Mouse (Mus musculus) monocyte, adult 5-6 weeks (primary cell): ENCODE data around the gene Cmbl. TPM values are rescaled to one million over a fixed set of nuclear protein-coding genes. Genes with fewer than 3 reads are reported as not detected.
"Not testable (repeated sequence)": the region's sequence is repeated elsewhere in the genome, so short reads cannot be mapped to it uniquely, and the experiment has no call there.

Experiments used
- ATAC-seq: fragments of 153-309, 156-312 bp; replicated peaks from 2 replicates; pipeline ENCODE4 v1.8.0; 2017; ENCODE audit warnings: mild to moderate bottlenecking; ENCODE audit not compliant: low TSS enrichment, insufficient number of reproducible peaks, severe bottlenecking, poor library complexity, low FRiP score
- total RNA-seq: library from RNA; stranded (forward); fragments of 200-1000, 200-491, 200-594 nt; gene quantifications from 3 replicates; pipeline ENCODE4 v1.2.3, GENCODE M21; 2017

Cmbl gene
- total RNA-seq, 1 experiment from 2014 or later, result not detected

- peak; percentile 59 for ATAC-seq
These were observed 6.9 kb downstream of the Cmbl start for GRCm38 (mm10) chr15:31571906-31572722.

GRCm38 (mm10) chr15:31573287-31573686 is 8.1 kb downstream of the Cmbl start:
- no peak for ATAC-seq

- ATAC-seq, result no peak
These were observed 8.5 kb downstream of the Cmbl start for GRCm38 (mm10) chr15:31573692-31574091.

- no peak for ATAC-seq
These were observed 10.9 kb downstream of the Cmbl start for GRCm38 (mm10) chr15:31576076-31576475.

- ATAC-seq, result not testable (repeated sequence)
These were observed 15.9 kb downstream of the Cmbl start for GRCm38 (mm10) chr15:31581086-31581485.

- ATAC-seq, result no peak
These were observed 18.3 kb downstream of the Cmbl start for GRCm38 (mm10) chr15:31583304-31584085.

GRCm38 (mm10) chr15:31585238-31585637 is 20.0 kb downstream of the Cmbl start:
- ATAC-seq, result no peak

GRCm38 (mm10) chr15:31586088-31586487 is 20.9 kb downstream of the Cmbl start:
- no peak for ATAC-seq

GRCm38 (mm10) chr15:31586519-31586918 is 21.3 kb downstream of the Cmbl start:
- peak; percentile 76; the same call in 1 of the 2 replicates for ATAC-seq

- no peak for ATAC-seq
These were observed 22.6 kb downstream of the Cmbl start for GRCm38 (mm10) chr15:31587789-31588188.

- no peak for ATAC-seq
These were observed 23.9 kb downstream of the Cmbl start for GRCm38 (mm10) chr15:31588989-31589640.

- no peak for ATAC-seq
These were observed 25.0 kb downstream of the Cmbl start for GRCm38 (mm10) chr15:31590176-31590575.

- no peak for ATAC-seq
These were observed 27.3 kb downstream of the Cmbl start for GRCm38 (mm10) chr15:31592531-31592930.

- no peak for ATAC-seq
These were observed 29.1 kb downstream of the Cmbl start for GRCm38 (mm10) chr15:31594260-31594659.

GRCm38 (mm10) chr15:31595651-31596050 is 30.5 kb downstream of the Cmbl start:
- no peak for ATAC-seq

- ATAC-seq, result no peak
These were observed 34.6 kb downstream of the Cmbl start for GRCm38 (mm10) chr15:31599834-31600233.

GRCm38 (mm10) chr15:31601279-31601645 is 36.1 kb downstream of the Cmbl start:
- peak; percentile 53 for ATAC-seq

- ATAC-seq, result peak; percentile 88
These were observed 36.6 kb downstream of the Cmbl start, which contains the start of the genes Cct5 and Fam173b for GRCm38 (mm10) chr15:31601646-31602374. Gene Cct5, minus strand, starts transcription at chr15:31601804. Gene Fam173b, plus strand, starts transcription at chr15:31601852.

- ATAC-seq, result no peak
These were observed 37.2 kb downstream of the Cmbl start for GRCm38 (mm10) chr15:31602426-31602825.
